Mouse (Mus musculus) ES-E14 (cell line): ENCODE results near the gene Ddx52.

Experiments
- CHD2 ChIP-seq: IDR thresholded peaks from 2 replicates; pipeline ENCODE4 v1.6.1; 2014; ENCODE audit warnings: mild to moderate bottlenecking, low read depth, low read length, inconsistent platforms
- ZC3H11A ChIP-seq: IDR thresholded peaks from 2 replicates; pipeline ENCODE4 v1.6.1; 2012; ENCODE audit warnings: low read depth, mild to moderate bottlenecking, inconsistent platforms, low read length, borderline replicate concordance

- no peak for TF ChIP-seq CHD2
- TF ChIP-seq ZC3H11A = no peak
Observed at GRCm38 (mm10) chr11:83969040-83969439, 27.2 kb downstream of the Ddx52 start.
